Mouse (Mus musculus): Measurements from ENCODE around the gene Zscan25. TPM values are rescaled to one million over a fixed set of nuclear protein-coding genes. Genes with fewer than 3 reads are reported as not detected.
"Not testable (repeated sequence)": the region's sequence is repeated elsewhere in the genome, so short reads cannot be mapped to it uniquely, and the experiment has no call there.

Zscan25 gene
- polyA plus RNA-seq, 1 experiment, result 4.9 TPM

GRCm38 (mm10) chr5:145313845-145314244 is 33.5 kb downstream of the Zscan25 start:
- no peak overlapping the region for H3K27ac ChIP-seq (ENCODE audit: control insufficient read depth, insufficient read depth, low read depth, low read length)
- H3K27me3 ChIP-seq (ENCODE audit: control insufficient read depth, insufficient read depth, low read length), result no peaks in the 10 kb centered on the region
- TF ChIP-seq POLR2A (IDR thresholded peaks at IDR 0.05; ENCODE audit: control insufficient read depth, low read depth, low read length) (no peak), CTCF (IDR thresholded peaks at IDR 0.05; ENCODE audit: control insufficient read depth, insufficient read depth, insufficient replicate concordance, low read depth, low read length) (no peak)
- no peak overlapping the region for H3K4me3 ChIP-seq (ENCODE audit: control insufficient read depth, low read depth, low read length)
- H3K4me1 ChIP-seq (ENCODE audit: control insufficient read depth, insufficient read depth, low read length), result no peaks in the 10 kb centered on the region
- no peaks in the 10 kb centered on the region for H3K36me3 ChIP-seq (ENCODE audit: control insufficient read depth, insufficient read depth, low read length)

GRCm38 (mm10) chr5:145317141-145317540 is 36.8 kb downstream of the Zscan25 start:
- TF ChIP-seq POLR2A (IDR thresholded peaks at IDR 0.05; ENCODE audit: control insufficient read depth, low read depth, low read length) (no peak), CTCF (IDR thresholded peaks at IDR 0.05; ENCODE audit: control insufficient read depth, insufficient read depth, insufficient replicate concordance, low read depth, low read length) (no peak)
- H3K4me3 ChIP-seq (ENCODE audit: control insufficient read depth, low read depth, low read length), result no peak overlapping the region
- no peaks in the 10 kb centered on the region for H3K36me3 ChIP-seq (ENCODE audit: control insufficient read depth, insufficient read depth, low read length)
- H3K27me3 ChIP-seq (ENCODE audit: control insufficient read depth, insufficient read depth, low read length), result no peaks in the 10 kb centered on the region
- H3K4me1 ChIP-seq (ENCODE audit: control insufficient read depth, insufficient read depth, low read length), result no peaks in the 10 kb centered on the region
- no peak overlapping the region for H3K27ac ChIP-seq (ENCODE audit: control insufficient read depth, insufficient read depth, low read depth, low read length)

- H3K36me3 ChIP-seq (ENCODE audit: control insufficient read depth, insufficient read depth, low read length); H3K27ac ChIP-seq (ENCODE audit: control insufficient read depth, insufficient read depth, low read depth, low read length); H3K27me3 ChIP-seq (ENCODE audit: control insufficient read depth, insufficient read depth, low read length); H3K4me1 ChIP-seq (ENCODE audit: control insufficient read depth, insufficient read depth, low read length); H3K4me3 ChIP-seq (ENCODE audit: control insufficient read depth, low read depth, low read length): not testable (repeated sequence)
These were observed 58.5 kb downstream of the Zscan25 start for GRCm38 (mm10) chr5:145338756-145339155.

Other genes starting within 250 kb of the Zscan25 start
- gene Gm4871, start 247.7 kb upstream of the Zscan25 start, polyA plus RNA-seq (2012; rRNA removed), result 90.9 and 99.6 TPM in 2 replicates
- gene 1700018F24Rik, start 237.5 kb upstream of the Zscan25 start, polyA plus RNA-seq (2012; rRNA removed), result 130 and 143 TPM in 2 replicates
- gene Arpc1a, start 196.7 kb upstream of the Zscan25 start, polyA plus RNA-seq (2012; rRNA removed), result 147 and 153 TPM in 2 replicates
- gene Kpna7, start 196.5 kb upstream of the Zscan25 start, polyA plus RNA-seq (2012; rRNA removed), result 4.0 and 4.4 TPM in 2 replicates
- gene Arpc1b, start 166.3 kb upstream of the Zscan25 start, polyA plus RNA-seq (2012; rRNA removed), result 65.6 and 71.7 TPM in 2 replicates
- gene Pdap1, start 140.3 kb upstream of the Zscan25 start, polyA plus RNA-seq (2012; rRNA removed), result 31.2 and 31.7 TPM in 2 replicates
- 86.5 and 87.0 TPM in 2 replicates for gene Bud31, start 140.1 kb upstream of the Zscan25 start, polyA plus RNA-seq (2012; rRNA removed)
- 19.5 and 22.2 TPM in 2 replicates for gene Ptcd1, start 113.4 kb upstream of the Zscan25 start, polyA plus RNA-seq (2012; rRNA removed)
- 23.0 and 25.5 TPM in 2 replicates for gene Cpsf4, start 113.3 kb upstream of the Zscan25 start, polyA plus RNA-seq (2012; rRNA removed)
- gene Atp5j2, start 88.4 kb upstream of the Zscan25 start, polyA plus RNA-seq (2012; rRNA removed), result 98.4 and 101 TPM in 2 replicates
- 3.3 and 3.4 TPM in 2 replicates for gene Zkscan14, start 78.6 kb upstream of the Zscan25 start, polyA plus RNA-seq (2012; rRNA removed)
- 8.2 and 9.4 TPM in 2 replicates for gene Zkscan5, start 75.9 kb upstream of the Zscan25 start, polyA plus RNA-seq (2012; rRNA removed)
- gene Zfp655, start 48.8 kb upstream of the Zscan25 start, polyA plus RNA-seq (2012; rRNA removed), result 5.9 and 7.4 TPM in 2 replicates
- gene Cyp3a57, start 64.8 kb downstream of the Zscan25 start, polyA plus RNA-seq (2012; rRNA removed), result 0.17 and 0.20 TPM in 2 replicates
- gene Cyp3a16, start 189.2 kb downstream of the Zscan25 start, polyA plus RNA-seq (2012; rRNA removed), result not detected in 2 replicates

All from testis, adult 2 months (tissue).